Mouse (Mus musculus): Measurements from ENCODE around the gene Clip4.

Gene Clip4

DNA sequence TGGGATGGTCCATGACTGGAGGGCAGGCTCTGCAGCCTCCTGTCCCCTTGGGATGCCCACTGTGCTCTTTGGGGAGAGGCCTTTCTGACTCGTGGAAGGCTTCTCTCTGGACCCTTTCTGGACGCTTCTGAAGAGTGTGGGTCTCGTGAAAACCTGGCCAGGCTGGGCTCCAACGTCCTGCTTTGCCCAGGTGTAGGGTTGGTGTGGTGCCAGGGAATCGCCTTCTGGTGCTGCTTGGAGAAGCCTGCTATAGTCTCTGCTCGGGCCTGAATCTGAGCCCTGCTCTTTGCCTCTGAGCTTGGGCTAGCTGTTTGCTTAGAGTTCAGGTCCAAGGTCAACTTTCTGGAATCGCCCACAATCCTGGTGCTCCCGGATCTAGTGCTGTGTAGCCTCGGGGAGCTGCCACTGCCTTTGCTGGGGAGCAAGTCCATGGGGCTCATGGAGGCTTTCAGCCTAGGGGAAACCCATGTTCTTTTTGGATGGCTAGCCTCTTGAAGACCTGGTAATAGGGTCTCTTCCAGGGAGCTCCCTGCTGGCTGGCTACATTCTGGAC, 18.6 kb upstream of the Clip4 start:
- Histone ChIP-seq H3K4me1 (replicated peaks; ENCODE audit: low read depth, low read length) (peaks cover 15% of the 10 kb centered on the region), H3K9me3 (ENCODE audit: low read length) (0 out of 2 replicates have a peak, but pooled peaks cover 5% of the 10 kb centered on the region), H3K36me3 (ENCODE audit: insufficient read depth, low read length) (no peaks in the 10 kb centered on the region), H3K4me3 (replicated peaks; ENCODE audit: low read length) (no peak overlapping the region), H3K27me3 (ENCODE audit: insufficient read depth, low read length) (peaks cover 48% of the 10 kb centered on the region)
- TF ChIP-seq NANOG (IDR thresholded peaks at IDR 0.05; ENCODE audit: borderline replicate concordance, low read length) = no peak
- TF ChIP-seq POU5F1 (IDR thresholded peaks at IDR 0.05; ENCODE audit: borderline replicate concordance, low read length) = no peak
- TF ChIP-seq CTCF (conservative IDR thresholded peaks at IDR 0.05; ENCODE audit: low read length) = no peak

- Histone ChIP-seq H3K27me3 (ENCODE audit: insufficient read depth, low read length) (peaks cover 47% of the 10 kb centered on the region), H3K9me3 (ENCODE audit: low read length) (no peaks in the 10 kb centered on the region), H3K36me3 (ENCODE audit: insufficient read depth, low read length) (no peaks in the 10 kb centered on the region), H3K4me3 (replicated peaks; ENCODE audit: low read length) (peak within 1 kb of the TSS; percentile 68), H3K4me1 (replicated peaks; ENCODE audit: low read depth, low read length) (peaks cover 15% of the 10 kb centered on the region)
- TF ChIP-seq POU5F1 (IDR thresholded peaks at IDR 0.05; ENCODE audit: borderline replicate concordance, low read length) = no peak
- TF ChIP-seq NANOG (IDR thresholded peaks at IDR 0.05; ENCODE audit: borderline replicate concordance, low read length) = no peak
- TF ChIP-seq CTCF (conservative IDR thresholded peaks at IDR 0.05; ENCODE audit: low read length) = no peak
Measured at GRCm38 (mm10) chr17:71752831-71753230, 15.4 kb upstream of the Clip4 start, which contains the start of gene Pcare. Gene Pcare, minus strand, starts transcription at chr17:71752894.

- no peaks in the 10 kb centered on the region for H3K36me3 ChIP-seq (ENCODE audit: insufficient read depth, low read length)
- H3K4me1 ChIP-seq (replicated peaks; ENCODE audit: low read depth, low read length) = no peaks in the 10 kb centered on the region
- H3K9me3 ChIP-seq (ENCODE audit: low read length) = peaks cover 8% of the 10 kb centered on the region
- no peak overlapping the region for H3K4me3 ChIP-seq (replicated peaks; ENCODE audit: low read length)
- TF ChIP-seq NANOG (IDR thresholded peaks at IDR 0.05; ENCODE audit: borderline replicate concordance, low read length) (no peak), CTCF (conservative IDR thresholded peaks at IDR 0.05; ENCODE audit: low read length) (no peak), POU5F1 (IDR thresholded peaks at IDR 0.05; ENCODE audit: borderline replicate concordance, low read length) (no peak)
- H3K27me3 ChIP-seq (ENCODE audit: insufficient read depth, low read length) = no peaks in the 10 kb centered on the region
Measured at GRCm38 (mm10) chr17:71760536-71760935, 7.7 kb upstream of the Clip4 start.

- Histone ChIP-seq H3K27me3 (ENCODE audit: insufficient read depth, low read length) (peaks cover 5% of the 10 kb centered on the region), H3K4me1 (replicated peaks; ENCODE audit: low read depth, low read length) (peaks cover 4% of the 10 kb centered on the region; the same call in 1 of the 2 replicates), H3K36me3 (ENCODE audit: insufficient read depth, low read length) (no peaks in the 10 kb centered on the region), H3K9me3 (ENCODE audit: low read length) (peaks cover 5% of the 10 kb centered on the region; the same call in 1 of the 2 replicates), H3K4me3 (replicated peaks; ENCODE audit: low read length) (no peak overlapping the region)
- TF ChIP-seq CTCF (conservative IDR thresholded peaks at IDR 0.05; ENCODE audit: low read length) (no peak), POU5F1 (IDR thresholded peaks at IDR 0.05; ENCODE audit: borderline replicate concordance, low read length) (no peak), NANOG (IDR thresholded peaks at IDR 0.05; ENCODE audit: borderline replicate concordance, low read length) (no peak)
Measured at GRCm38 (mm10) chr17:71769564-71769963, 1.3 kb downstream of the Clip4 start.

- Histone ChIP-seq H3K4me3 (replicated peaks; ENCODE audit: low read length) (no peak overlapping the region), H3K36me3 (ENCODE audit: insufficient read depth, low read length) (no peaks in the 10 kb centered on the region), H3K27me3 (ENCODE audit: insufficient read depth, low read length) (peaks cover 5% of the 10 kb centered on the region), H3K4me1 (replicated peaks; ENCODE audit: low read depth, low read length) (peaks cover 4% of the 10 kb centered on the region; the same call in 1 of the 2 replicates), H3K9me3 (ENCODE audit: low read length) (no peaks in the 10 kb centered on the region)
- TF ChIP-seq CTCF (conservative IDR thresholded peaks at IDR 0.05; ENCODE audit: low read length) (no peak), POU5F1 (IDR thresholded peaks at IDR 0.05; ENCODE audit: borderline replicate concordance, low read length) (no peak), NANOG (IDR thresholded peaks at IDR 0.05; ENCODE audit: borderline replicate concordance, low read length) (no peak)
Measured at GRCm38 (mm10) chr17:71770696-71771095, 2.4 kb downstream of the Clip4 start.

DNA sequence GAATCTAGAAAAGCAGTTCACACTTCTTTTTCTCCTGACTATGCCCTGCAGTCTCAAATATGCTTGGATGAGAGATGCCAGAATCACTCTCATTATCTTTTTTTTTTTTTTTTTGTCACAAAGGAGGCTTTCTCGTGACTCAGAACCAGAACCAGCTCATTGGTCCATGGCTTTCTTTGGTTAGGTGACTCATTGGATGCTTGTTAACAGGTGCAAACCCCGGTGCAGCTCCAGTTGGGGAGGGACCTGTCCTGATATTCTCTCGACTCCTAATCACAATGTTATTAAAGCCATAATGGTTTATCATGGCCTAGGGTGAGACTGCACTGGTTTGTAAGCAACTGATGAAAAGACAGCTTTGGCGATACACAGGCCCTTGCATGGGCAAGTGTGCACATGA, 5.9 kb downstream of the Clip4 start:
- H3K9me3 ChIP-seq (ENCODE audit: low read length) = no peaks in the 10 kb centered on the region
- no peaks in the 10 kb centered on the region for H3K27me3 ChIP-seq (ENCODE audit: insufficient read depth, low read length)
- TF ChIP-seq NANOG (IDR thresholded peaks at IDR 0.05; ENCODE audit: borderline replicate concordance, low read length) = no peak
- TF ChIP-seq POU5F1 (IDR thresholded peaks at IDR 0.05; ENCODE audit: borderline replicate concordance, low read length) = no peak
- TF ChIP-seq CTCF (conservative IDR thresholded peaks at IDR 0.05; ENCODE audit: low read length) = no peak
- peaks cover 4% of the 10 kb centered on the region; the same call in 1 of the 2 replicates for H3K4me1 ChIP-seq (replicated peaks; ENCODE audit: low read depth, low read length)
- H3K36me3 ChIP-seq (ENCODE audit: insufficient read depth, low read length) = no peaks in the 10 kb centered on the region
- no peak overlapping the region for H3K4me3 ChIP-seq (replicated peaks; ENCODE audit: low read length)

DNA sequence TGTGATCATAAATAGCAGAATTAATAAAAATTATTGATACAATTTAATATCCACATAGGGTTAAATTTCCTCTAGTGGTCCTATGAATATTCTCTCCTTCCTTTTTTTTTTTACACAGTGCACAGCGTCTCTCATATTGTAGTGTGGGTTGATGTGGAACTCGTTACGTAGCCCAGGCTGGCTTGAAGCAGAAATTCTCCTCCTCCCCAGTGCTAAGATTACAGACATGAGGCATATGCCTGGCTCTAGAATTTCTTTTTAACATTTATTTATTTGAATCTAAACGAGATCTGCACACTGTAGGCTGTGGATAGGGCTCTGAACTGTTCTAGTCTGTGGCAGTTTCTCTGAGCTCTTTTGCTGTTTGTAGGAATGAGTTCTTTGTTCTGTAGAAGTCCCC, 7.0 kb downstream of the Clip4 start:
- TF ChIP-seq CTCF (conservative IDR thresholded peaks at IDR 0.05; ENCODE audit: low read length) (no peak), POU5F1 (IDR thresholded peaks at IDR 0.05; ENCODE audit: borderline replicate concordance, low read length) (no peak), NANOG (IDR thresholded peaks at IDR 0.05; ENCODE audit: borderline replicate concordance, low read length) (no peak)
- Histone ChIP-seq H3K4me3 (replicated peaks; ENCODE audit: low read length) (no peak overlapping the region), H3K27me3 (ENCODE audit: insufficient read depth, low read length) (no peaks in the 10 kb centered on the region), H3K36me3 (ENCODE audit: insufficient read depth, low read length) (no peaks in the 10 kb centered on the region), H3K4me1 (replicated peaks; ENCODE audit: low read depth, low read length) (peaks cover 4% of the 10 kb centered on the region; the same call in 1 of the 2 replicates), H3K9me3 (ENCODE audit: low read length) (no peaks in the 10 kb centered on the region)

DNA sequence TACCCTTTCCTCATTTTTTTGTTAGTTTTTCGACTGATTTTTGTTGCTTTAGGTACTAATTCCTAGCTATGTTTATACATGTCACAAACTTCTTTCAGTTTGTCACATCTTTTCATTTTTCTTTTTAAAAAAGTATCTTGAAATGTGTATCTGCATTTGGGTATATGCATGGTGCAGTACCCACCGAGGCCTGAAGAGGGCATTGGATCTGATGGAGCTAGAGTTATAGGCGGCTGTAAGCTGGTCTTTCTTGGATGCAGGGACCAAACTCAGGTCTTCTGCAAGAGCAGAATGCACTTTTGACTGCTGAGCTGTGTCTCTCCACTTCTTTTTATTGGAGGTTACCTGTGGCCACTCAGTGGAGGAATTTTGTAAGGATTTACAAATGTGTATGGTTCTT, 10.4 kb downstream of the Clip4 start:
- no peaks in the 10 kb centered on the region for H3K9me3 ChIP-seq (ENCODE audit: low read length)
- H3K36me3 ChIP-seq (ENCODE audit: insufficient read depth, low read length) = no peaks in the 10 kb centered on the region
- H3K27me3 ChIP-seq (ENCODE audit: insufficient read depth, low read length) = peaks cover 28% of the 10 kb centered on the region
- TF ChIP-seq CTCF (conservative IDR thresholded peaks at IDR 0.05; ENCODE audit: low read length) (peak; percentile 97), POU5F1 (IDR thresholded peaks at IDR 0.05; ENCODE audit: borderline replicate concordance, low read length) (no peak)
- peaks cover 13% of the 10 kb centered on the region for H3K4me1 ChIP-seq (replicated peaks; ENCODE audit: low read depth, low read length)
- no peak overlapping the region for H3K4me3 ChIP-seq (replicated peaks; ENCODE audit: low read length)

- TF ChIP-seq CTCF (conservative IDR thresholded peaks at IDR 0.05; ENCODE audit: low read length) (no peak), NANOG (IDR thresholded peaks at IDR 0.05; ENCODE audit: borderline replicate concordance, low read length) (no peak), POU5F1 (IDR thresholded peaks at IDR 0.05; ENCODE audit: borderline replicate concordance, low read length) (no peak)
- Histone ChIP-seq H3K4me3 (replicated peaks; ENCODE audit: low read length) (no peak overlapping the region), H3K27me3 (ENCODE audit: insufficient read depth, low read length) (peaks cover 31% of the 10 kb centered on the region), H3K9me3 (ENCODE audit: low read length) (no peaks in the 10 kb centered on the region), H3K4me1 (replicated peaks; ENCODE audit: low read depth, low read length) (peaks cover 16% of the 10 kb centered on the region), H3K36me3 (ENCODE audit: insufficient read depth, low read length) (no peaks in the 10 kb centered on the region)
Measured at GRCm38 (mm10) chr17:71780490-71780889, 12.2 kb downstream of the Clip4 start.

Measured in E14TG2a.4 (cell line).